Mouse (Mus musculus): ENCODE data around the gene Cpt1a. TPM values are rescaled to one million over a fixed set of nuclear protein-coding genes. Genes with fewer than 3 reads are reported as not detected.

Cpt1a gene
- polyA plus RNA-seq, 1 experiment from 2014 or later: 16.1 TPM

GRCm38 (mm10) chr19:3419251-3419650 lies 97.1 kb downstream of the Cpt1a start:
- Histone ChIP-seq H3K4me1 (peaks cover 4% of the 10 kb centered on the region), H3K9me3 (no peaks in the 10 kb centered on the region), H3K27ac (no peak overlapping the region), H3K27me3 (replicated peaks) (peaks cover 7% of the 10 kb centered on the region; the same call in 1 of the 2 replicates), H3K4me2 (no peak overlapping the region), H3K36me3 (replicated peaks) (no peaks in the 10 kb centered on the region), H3K4me3 (no peak overlapping the region), H3K9ac (no peak overlapping the region)
- no peak; the same call in 1 of the 2 replicates for ATAC-seq (replicated peaks)
- WGBS: 53% methylated on average over 5 of the region's 5 CpGs

- H3K27ac ChIP-seq: no peak overlapping the region
- no peak for ATAC-seq (replicated peaks)
- WGBS: 31% methylated on average over 6 of the region's 6 CpGs
These were observed 100.4 kb downstream of the Cpt1a start for GRCm38 (mm10) chr19:3422488-3422887.

GRCm38 (mm10) chr19:3422981-3423380 lies 100.8 kb downstream of the Cpt1a start:
- WGBS: 58% methylated on average over 4 of the region's 4 CpGs
- Histone ChIP-seq H3K27me3 (replicated peaks) (no peaks in the 10 kb centered on the region), H3K4me1 (no peaks in the 10 kb centered on the region), H3K4me3 (no peak overlapping the region), H3K9me3 (no peaks in the 10 kb centered on the region), H3K4me2 (no peak overlapping the region), H3K9ac (no peak overlapping the region), H3K27ac (no peak overlapping the region), H3K36me3 (replicated peaks) (no peaks in the 10 kb centered on the region)
- ATAC-seq (replicated peaks): no peak

More at GRCm38 (mm10) chr19:3422488-3422887, 100.4 kb downstream of the Cpt1a start:
- no peaks in the 10 kb centered on the region for H3K9me3 ChIP-seq
- H3K4me1 ChIP-seq: no peaks in the 10 kb centered on the region
- no peaks in the 10 kb centered on the region for H3K36me3 ChIP-seq (replicated peaks)
- H3K27me3 ChIP-seq (replicated peaks): no peaks in the 10 kb centered on the region
- no peak overlapping the region for H3K4me2 ChIP-seq
- no peak overlapping the region for H3K4me3 ChIP-seq
- H3K9ac ChIP-seq: no peak overlapping the region

GRCm38 (mm10) chr19:3424214-3424613 lies 102.1 kb downstream of the Cpt1a start:
- Histone ChIP-seq H3K27ac (no peak overlapping the region), H3K27me3 (replicated peaks) (no peaks in the 10 kb centered on the region), H3K4me1 (peaks cover 3% of the 10 kb centered on the region; the same call in 1 of the 2 replicates), H3K4me2 (no peak overlapping the region), H3K4me3 (no peak overlapping the region), H3K9ac (no peak overlapping the region), H3K36me3 (replicated peaks) (no peaks in the 10 kb centered on the region), H3K9me3 (no peaks in the 10 kb centered on the region)
- WGBS: 85% methylated on average over 2 of the region's 2 CpGs
- no peak for ATAC-seq (replicated peaks)

GRCm38 (mm10) chr19:3428057-3428830 lies 106.1 kb downstream of the Cpt1a start:
- H3K9me3 ChIP-seq: no peaks in the 10 kb centered on the region
- no peak overlapping the region for H3K4me2 ChIP-seq
- H3K27ac ChIP-seq: no peak overlapping the region
- 87% methylated on average over 15 of the region's 15 CpGs for WGBS
- no peak overlapping the region for H3K9ac ChIP-seq
- no peak overlapping the region for H3K4me3 ChIP-seq
- no peaks in the 10 kb centered on the region for H3K36me3 ChIP-seq (replicated peaks)
- peaks cover 7% of the 10 kb centered on the region; the same call in 1 of the 2 replicates for H3K4me1 ChIP-seq
- no peaks in the 10 kb centered on the region for H3K27me3 ChIP-seq (replicated peaks)
- no peak for ATAC-seq (replicated peaks)

- H3K4me3 ChIP-seq: no peak overlapping the region
- 0 out of 2 replicates have a peak, but pooled peaks have one; percentile 59 for ATAC-seq (replicated peaks)
- no peak overlapping the region for H3K4me2 ChIP-seq
- 37% methylated on average over 7 of the region's 7 CpGs for WGBS
- no peaks in the 10 kb centered on the region for H3K36me3 ChIP-seq (replicated peaks)
- H3K9me3 ChIP-seq: no peaks in the 10 kb centered on the region
- no peak overlapping the region for H3K9ac ChIP-seq
- H3K4me1 ChIP-seq: peaks cover 7% of the 10 kb centered on the region; the same call in 1 of the 2 replicates
- H3K27me3 ChIP-seq (replicated peaks): no peaks in the 10 kb centered on the region
- H3K27ac ChIP-seq: peak overlapping the region; percentile 42; the same call in 1 of the 2 replicates
These were observed 107.2 kb downstream of the Cpt1a start for GRCm38 (mm10) chr19:3429156-3429816.

- H3K4me2 ChIP-seq: no peak overlapping the region
- peaks cover 7% of the 10 kb centered on the region; the same call in 1 of the 2 replicates for H3K4me1 ChIP-seq
- no peak overlapping the region for H3K27ac ChIP-seq
- H3K9ac ChIP-seq: no peak overlapping the region
- no peaks in the 10 kb centered on the region for H3K36me3 ChIP-seq (replicated peaks)
- 78% methylated on average over 7 of the region's 7 CpGs for whole genome bisulfite sequencing
- H3K4me3 ChIP-seq: no peak overlapping the region
- no peaks in the 10 kb centered on the region for H3K27me3 ChIP-seq (replicated peaks)
- no peak for ATAC-seq (replicated peaks)
- H3K9me3 ChIP-seq: no peaks in the 10 kb centered on the region
These were observed 108.9 kb downstream of the Cpt1a start for GRCm38 (mm10) chr19:3431066-3431465.

GRCm38 (mm10) chr19:3431969-3432368 lies 109.8 kb downstream of the Cpt1a start:
- Histone ChIP-seq H3K36me3 (replicated peaks) (no peaks in the 10 kb centered on the region), H3K9me3 (no peaks in the 10 kb centered on the region)
- ATAC-seq (replicated peaks): no peak

GRCm38 (mm10) chr19:3434124-3434523 lies 112.0 kb downstream of the Cpt1a start:
- H3K27me3 ChIP-seq (replicated peaks): no peaks in the 10 kb centered on the region
- H3K4me1 ChIP-seq: peaks cover 5% of the 10 kb centered on the region; the same call in 1 of the 2 replicates
- no peaks in the 10 kb centered on the region for H3K9me3 ChIP-seq
- no peak overlapping the region for H3K4me2 ChIP-seq
- H3K4me3 ChIP-seq: no peak overlapping the region
- no peak overlapping the region for H3K9ac ChIP-seq
- no peaks in the 10 kb centered on the region for H3K36me3 ChIP-seq (replicated peaks)
- H3K27ac ChIP-seq: no peak overlapping the region
- ATAC-seq (replicated peaks): no peak
- 46% methylated on average over 4 of the region's 4 CpGs for WGBS

More at GRCm38 (mm10) chr19:3431969-3432368, 109.8 kb downstream of the Cpt1a start:
- Histone ChIP-seq H3K4me1 (peaks cover 7% of the 10 kb centered on the region; the same call in 1 of the 2 replicates), H3K4me3 (no peak overlapping the region), H3K4me2 (no peak overlapping the region), H3K27ac (no peak overlapping the region), H3K9ac (no peak overlapping the region), H3K27me3 (replicated peaks) (no peaks in the 10 kb centered on the region)
- 66% methylated on average over 2 of the region's 2 CpGs for WGBS

- 31% methylated on average over 4 of the region's 4 CpGs for WGBS
- Histone ChIP-seq H3K27me3 (replicated peaks) (no peaks in the 10 kb centered on the region), H3K27ac (no peak overlapping the region), H3K36me3 (replicated peaks) (no peaks in the 10 kb centered on the region), H3K4me2 (no peak overlapping the region), H3K4me1 (no peaks in the 10 kb centered on the region), H3K4me3 (no peak overlapping the region), H3K9me3 (no peaks in the 10 kb centered on the region), H3K9ac (no peak overlapping the region)
- ATAC-seq (replicated peaks): no peak
These were observed 112.5 kb downstream of the Cpt1a start for GRCm38 (mm10) chr19:3434641-3435040.
